Comparison of ENCODE assay signal across 19 mouse cellular contexts in the genomic region with DNA sequence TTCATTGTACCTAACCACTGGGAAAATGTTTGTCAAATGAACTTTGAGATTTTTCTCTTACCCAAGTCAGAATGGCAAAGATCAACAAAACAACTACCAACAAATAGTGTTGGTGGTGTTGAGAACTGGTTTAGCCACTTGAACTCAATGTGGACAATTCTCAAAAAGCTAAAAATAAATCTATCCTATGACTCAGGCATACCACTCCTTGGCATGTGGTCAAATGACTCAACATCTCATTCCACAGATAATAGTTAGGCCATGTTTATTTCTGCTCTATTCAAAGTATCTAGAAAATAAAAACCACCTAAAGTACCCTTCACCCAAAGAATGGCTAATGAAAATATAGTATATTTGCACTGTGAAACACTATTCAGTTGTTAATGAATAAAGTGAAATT. TPM values are rescaled to one million over a fixed set of nuclear protein-coding genes. Genes with fewer than 3 reads are reported as not detected.
DNase-seq lines count a peak whose midpoint lies in the region; ATAC-seq and TF ChIP-seq lines count a peak whose summit lies in the region.
"Had no signal": no experiment of that assay in that cellular context is flagged by ENCODE, and none has a peak within 500 bp of the region (broad histone marks: within the 10 kb centered on the region; RNA-seq: fewer than 3 reads in every experiment).

No protein-coding gene starts in this region.

- no peak for TF ChIP-seq CTCF in lung, postnatal 0 days (IDR thresholded peaks at IDR 0.05)
- TF ChIP-seq CTCF in lung, adult 2 months (IDR thresholded peaks at IDR 0.05; ENCODE audit: insufficient read depth, low read length), result no peak

- intact Hi-C loops in heart, postnatal 36 days (cut with DNase I), result no loop called here

- TF ChIP-seq EP300 in lung, postnatal 0 days (IDR thresholded peaks at IDR 0.05), result peak; percentile 83

- H3K9ac ChIP-seq in lung, postnatal 0 days (replicated peaks; ENCODE audit: low read depth), result no peak overlapping the region
- H3K9ac ChIP-seq: embryonic facial prominence, embryonic 13.5 days; limb, embryonic 13.5 days; liver, embryonic 13.5 days had no signal

- H3K36me3 ChIP-seq in lung, postnatal 0 days (ENCODE audit: insufficient read depth, low read length), result no peaks in the 10 kb centered on the region
- H3K36me3 ChIP-seq: embryonic facial prominence, embryonic 13.5 days; limb, embryonic 13.5 days; liver, embryonic 13.5 days had no signal

- no peak overlapping the region for H3K4me3 ChIP-seq in lung, postnatal 0 days (ENCODE audit: low read depth, low read length)
- H3K4me3 ChIP-seq in lung, adult 2 months (replicated peaks; ENCODE audit: extremely low read depth, low read depth, low read length), result no peak overlapping the region
- H3K4me3 ChIP-seq: embryonic facial prominence, embryonic 13.5 days; limb, embryonic 13.5 days; liver, embryonic 13.5 days had no signal

- H3K4me2 ChIP-seq in lung, postnatal 0 days (replicated peaks; ENCODE audit: low read depth, low read length), result no peak overlapping the region
- H3K4me2 ChIP-seq: embryonic facial prominence, embryonic 13.5 days; limb, embryonic 13.5 days; liver, embryonic 13.5 days had no signal

- no peak overlapping the region for H3K27ac ChIP-seq in lung, postnatal 0 days (ENCODE audit: low read length)
- H3K27ac ChIP-seq: embryonic facial prominence, embryonic 13.5 days; limb, embryonic 13.5 days; liver, embryonic 13.5 days had no signal

- peak; percentile 57 for ATAC-seq in lung, postnatal 0 days
- ATAC-seq: forebrain, embryonic 16.5 days; hindbrain, embryonic 16.5 days; intestine, postnatal 0 days; midbrain, embryonic 16.5 days had no signal

- no peaks in the 10 kb centered on the region for H3K9me3 ChIP-seq in lung, postnatal 0 days (ENCODE audit: low read length)
- H3K9me3 ChIP-seq: embryonic facial prominence, embryonic 13.5 days; limb, embryonic 13.5 days; liver, embryonic 13.5 days had no signal

- TF ChIP-seq POLR2A in lung, adult 2 months (IDR thresholded peaks at IDR 0.05; ENCODE audit: borderline replicate concordance, extremely low read depth, low read depth, low read length), result no peak

- peak; percentile 25 to 32 for DNase-seq in heart, adult 18-20 months
- no peak for DNase-seq in heart, postnatal 36 days
- DNase-seq in lung, postnatal 0 days (ENCODE audit: low spot score), result peak; percentile 59
- no peak for DNase-seq in lung, adult 2 months
- DNase-seq in adipocyte (ENCODE audit: low spot score), result peak; percentile 77
- peak; percentile 68 for DNase-seq in lung, postnatal 36 days
- no peak for DNase-seq in natural killer cell, adult 2 months (ENCODE audit: low spot score in 2 of 2)
- DNase-seq in frontal cortex, postnatal 10 days (ENCODE audit: low spot score in 2 of 2), result no peak
- DNase-seq: cerebellum, postnatal 10 days; liver, embryonic 13.5 days; right cerebral cortex, postnatal 25 days had no signal

- no peaks in the 10 kb centered on the region for H3K27me3 ChIP-seq in lung, postnatal 0 days (replicated peaks; ENCODE audit: insufficient read depth, low read length)
- H3K27me3 ChIP-seq: liver, embryonic 13.5 days had no signal

- H3K4me1 ChIP-seq in lung, postnatal 0 days (ENCODE audit: insufficient read depth, low read depth, low read length), result no peaks in the 10 kb centered on the region
- no peaks in the 10 kb centered on the region for H3K4me1 ChIP-seq in lung, adult 2 months (ENCODE audit: control insufficient read depth, insufficient read depth, low read length)
- H3K4me1 ChIP-seq: embryonic facial prominence, embryonic 13.5 days; limb, embryonic 13.5 days; liver, embryonic 13.5 days had no signal

RNA-seq across cellular contexts. Expression of gene Col4a5, which starts 58.3 kb away (rescaled TPM):
- total RNA-seq in heart, adult 18-20 months (2021), result 10 to 100 TPM; 18.8 to 19.7 TPM
- total RNA-seq in heart, postnatal 36 days (2021), result 10 to 100 TPM; 40.7 TPM
- polyA plus RNA-seq in lung, postnatal 0 days (2015; fragmentation: Nextera tagmentation; extraction: Ambion mirVana), result 18.1 and 22.0 TPM in 2 replicates
- 22.8 and 28.0 TPM in 2 replicates for polyA plus RNA-seq in lung, adult 2 months (2012; rRNA removed)
- total RNA-seq: hematopoietic stem cell, adult 5-6 weeks; neutrophil, adult 5-6 weeks had no signal

RNA-seq across cellular contexts. Expression of gene Col4a6, which starts 59.6 kb away (rescaled TPM):
- 1 to 10 TPM; 1.9 to 2.4 TPM for total RNA-seq in heart, adult 18-20 months (2021)
- 1 to 10 TPM; 2.0 to 3.1 TPM for total RNA-seq in heart, postnatal 36 days (2021)
- polyA plus RNA-seq in lung, postnatal 0 days (2015; fragmentation: Nextera tagmentation; extraction: Ambion mirVana), result 1.6 and 2.1 TPM in 2 replicates
- polyA plus RNA-seq in lung, adult 2 months (2012; rRNA removed), result 5.0 and 7.3 TPM in 2 replicates
- total RNA-seq: hematopoietic stem cell, adult 5-6 weeks; neutrophil, adult 5-6 weeks had no signal

Comparison
In these comparisons a context has a peak if more than half of its experiments do, and no peak if none do; other contexts are left out.
1. DNase-seq: peak in heart, adult 18-20 months (2 of 2), lung, postnatal 0 days (single experiment), adipocyte (single experiment) and lung, postnatal 36 days (single experiment); none in heart, postnatal 36 days (0 of 2), lung, adult 2 months (single experiment), natural killer cell, adult 2 months (0 of 2) and frontal cortex, postnatal 10 days (0 of 2).